Mouse (Mus musculus): ENCODE data around the gene Pptc7.

The Pptc7 gene

GRCm38 (mm10) chr5:122336554-122337294 is 52.6 kb downstream of the Pptc7 start:
- peak; percentile 31 to 39 for DNase-seq

GRCm38 (mm10) chr5:122342874-122343273 is 58.7 kb downstream of the Pptc7 start:
- no peak for DNase-seq

GRCm38 (mm10) chr5:122343768-122344167 is 59.6 kb downstream of the Pptc7 start:
- no peak for DNase-seq

GRCm38 (mm10) chr5:122344260-122344659 is 60.1 kb downstream of the Pptc7 start:
- DNase-seq = peak; percentile 71 to 80

- no peak for DNase-seq
These were observed 61.6 kb downstream of the Pptc7 start for GRCm38 (mm10) chr5:122345777-122346176.

- DNase-seq = peak; percentile 98
These were observed 69.8 kb downstream of the Pptc7 start, which contains the start of the genes Rad9b and Vps29 for GRCm38 (mm10) chr5:122353807-122354491. Gene Rad9b, minus strand, starts transcription at chr5:122354233. Gene Vps29, plus strand, starts transcription at chr5:122354369.

- no peak for DNase-seq
These were observed 70.4 kb downstream of the Pptc7 start for GRCm38 (mm10) chr5:122354492-122355067.

GRCm38 (mm10) chr5:122371591-122372191 is 87.5 kb downstream of the Pptc7 start, which contains the start of gene Gpn3:
Gene Gpn3, plus strand, starts transcription at chr5:122371876.
- DNase-seq = no peak

- peak; percentile 99 for DNase-seq
These were observed 88.1 kb downstream of the Pptc7 start, which contains the start of gene Fam216a for GRCm38 (mm10) chr5:122372192-122372769. Gene Fam216a, minus strand, starts transcription at chr5:122372364.

GRCm38 (mm10) chr5:122372878-122373277 is 88.7 kb downstream of the Pptc7 start:
- no peak for DNase-seq
